Mouse (Mus musculus): Measurements from ENCODE around the gene Sox18. TPM values are rescaled to one million over a fixed set of nuclear protein-coding genes. Genes with fewer than 3 reads are reported as not detected.
A peak's percentile ranks its signal among the peaks of the same experiment; 100 is the strongest.

Gene Sox18
- polyA plus RNA-seq, 1 experiment from 2014 or later: 49.9 TPM

DNA sequence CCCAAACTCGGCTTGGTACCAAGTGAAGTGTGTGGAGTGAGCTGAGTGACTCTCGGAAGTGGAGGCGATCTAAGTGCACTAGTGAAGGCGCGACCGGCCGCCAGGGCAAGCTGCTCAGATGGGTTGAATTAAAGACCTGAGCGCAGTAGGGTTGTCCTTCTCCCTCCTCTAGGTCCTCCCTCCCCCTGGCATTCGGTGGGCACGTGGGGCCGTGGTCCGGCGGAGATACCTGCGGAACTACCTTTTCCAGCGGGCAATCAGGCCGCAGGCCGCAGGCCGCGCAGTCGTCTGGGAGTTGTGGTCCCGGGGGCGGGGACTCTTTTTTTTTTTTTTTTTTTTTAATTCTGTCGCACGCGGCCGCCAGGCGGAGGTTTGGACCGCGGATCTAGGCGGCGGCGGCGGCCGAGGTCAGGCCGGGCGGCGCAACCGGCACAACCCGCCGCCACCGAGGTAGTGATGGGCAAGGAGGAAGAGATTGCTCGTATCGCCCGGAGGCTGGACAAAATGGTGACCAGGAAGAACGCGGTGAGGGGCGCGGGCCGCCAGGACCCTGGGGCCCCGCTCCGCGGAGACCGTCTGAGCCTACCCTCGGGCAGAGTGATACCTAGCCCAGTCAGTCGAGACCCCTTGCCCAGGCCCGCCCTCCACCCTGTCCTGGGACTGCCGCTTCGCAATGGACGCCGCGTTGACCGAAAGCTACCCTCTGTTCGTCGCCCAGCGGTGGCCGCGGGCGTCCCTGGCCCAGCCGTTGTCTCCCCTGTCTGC is 8.7 kb upstream of the Sox18 start, which contains the start of gene Tcea2:
Gene Tcea2 (plus strand): TSS at position 360 of the 765 bp plus-strand sequence.
- H3K9ac ChIP-seq: peak within 1 kb of the TSS; percentile 78
- WGBS: under 1% methylated on average over 67 of the region's 69 CpGs
- peak within 1 kb of the TSS; percentile 71 for H3K4me3 ChIP-seq (replicated peaks)
- ATAC-seq (replicated peaks; ENCODE audit: low FRiP score): peak; percentile 59
- peaks cover 28% of the 10 kb centered on the region for H3K4me1 ChIP-seq
- peak within 1 kb of the TSS; percentile 74 for H3K27ac ChIP-seq
- no peaks in the 10 kb centered on the region for H3K27me3 ChIP-seq
- no peaks in the 10 kb centered on the region for H3K36me3 ChIP-seq
- no peaks in the 10 kb centered on the region for H3K9me3 ChIP-seq (replicated peaks)
- peak within 1 kb of the TSS; percentile 91 for H3K4me2 ChIP-seq

DNA sequence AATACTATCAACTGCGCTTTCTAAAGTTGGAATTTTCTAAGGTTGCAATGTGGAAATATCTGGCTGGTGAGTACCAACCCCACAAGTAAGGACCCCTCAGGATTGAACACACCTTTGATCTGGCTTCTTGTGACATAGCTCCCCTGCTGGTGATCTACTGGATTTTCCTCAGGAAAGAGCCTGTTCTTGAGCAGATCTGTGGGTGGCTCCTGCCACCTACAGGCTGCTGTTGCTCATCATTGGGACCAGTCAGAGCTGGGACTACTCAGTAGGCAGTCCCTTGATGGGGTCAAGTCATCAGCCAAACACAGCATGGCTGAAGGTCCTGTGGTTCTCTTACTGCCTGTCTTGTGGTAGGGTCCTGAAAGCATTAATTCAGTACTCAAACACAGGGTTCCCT is 7.3 kb upstream of the Sox18 start:
- Histone ChIP-seq H3K27me3 (peaks cover 8% of the 10 kb centered on the region), H3K36me3 (no peaks in the 10 kb centered on the region), H3K4me1 (peaks cover 37% of the 10 kb centered on the region), H3K9me3 (replicated peaks) (no peaks in the 10 kb centered on the region), H3K4me2 (no peak overlapping the region), H3K4me3 (replicated peaks) (no peak overlapping the region), H3K27ac (no peak overlapping the region), H3K9ac (no peak overlapping the region)
- peak; percentile 70 for ATAC-seq (replicated peaks; ENCODE audit: low FRiP score)
- 54% methylated on average over 1 of the region's 1 CpGs for WGBS

DNA sequence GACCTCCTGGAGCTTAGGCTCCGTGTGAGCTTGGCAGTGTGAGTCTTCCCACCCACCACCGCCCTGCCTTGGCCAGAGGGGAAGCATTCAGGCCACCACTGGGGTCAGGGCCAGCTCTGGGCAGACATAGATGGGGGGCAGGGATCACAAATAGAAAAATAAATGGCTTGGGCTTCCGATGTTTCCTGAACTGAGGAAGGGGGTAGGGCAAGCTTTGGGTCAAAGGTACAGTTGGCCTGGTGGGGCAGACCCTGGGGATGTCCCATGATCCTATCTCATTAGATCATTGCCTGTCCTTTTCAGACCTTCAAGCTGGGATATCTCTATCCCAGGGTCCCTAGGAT is 6.3 kb upstream of the Sox18 start:
- no peaks in the 10 kb centered on the region for H3K9me3 ChIP-seq (replicated peaks)
- H3K27ac ChIP-seq: peak overlapping the region; percentile 77

DNA sequence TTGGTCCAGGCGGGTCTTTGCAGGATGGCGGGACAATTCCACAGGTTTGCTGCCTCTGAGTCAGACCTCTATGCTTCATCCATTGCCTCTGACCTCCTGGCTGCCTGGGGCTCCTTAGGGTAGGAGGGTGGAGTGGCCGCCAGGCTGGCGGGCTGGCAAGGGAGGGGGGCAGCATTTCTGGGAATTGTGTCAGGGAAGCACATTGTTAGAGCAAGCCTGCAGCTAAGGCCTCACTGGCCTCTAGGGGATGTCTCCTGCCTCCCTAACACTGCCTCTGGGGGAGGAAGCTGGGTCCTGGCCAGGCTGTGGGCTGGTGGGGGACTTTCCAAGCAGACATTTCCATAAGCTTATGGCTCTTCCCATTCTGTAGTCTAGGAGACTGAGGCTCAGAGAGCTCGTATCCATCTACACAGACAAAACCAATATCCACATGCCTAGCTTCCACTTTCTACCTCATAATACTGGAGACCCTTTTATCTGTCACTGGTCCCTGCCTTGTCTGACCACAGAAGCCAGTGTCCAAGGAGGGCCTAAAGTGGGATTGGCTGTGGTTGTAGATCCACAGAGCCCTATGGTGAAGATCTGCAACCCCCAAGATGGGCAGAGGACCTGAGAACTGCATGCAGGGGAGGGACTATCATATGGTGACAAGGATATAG is 5.8 kb upstream of the Sox18 start:
- WGBS: 65% methylated on average over 5 of the region's 5 CpGs
- H3K4me1 ChIP-seq: peaks cover 43% of the 10 kb centered on the region
- ATAC-seq (replicated peaks; ENCODE audit: low FRiP score): no peak
- no peaks in the 10 kb centered on the region for H3K9me3 ChIP-seq (replicated peaks)
- H3K27ac ChIP-seq: peak overlapping the region; percentile 77
- H3K4me3 ChIP-seq (replicated peaks): no peak overlapping the region
- peaks cover 24% of the 10 kb centered on the region for H3K27me3 ChIP-seq
- H3K36me3 ChIP-seq: no peaks in the 10 kb centered on the region
- H3K9ac ChIP-seq: no peak overlapping the region
- H3K4me2 ChIP-seq: no peak overlapping the region

More for the DNA sequence above, 6.3 kb upstream of the Sox18 start:
- Histone ChIP-seq H3K4me3 (replicated peaks) (no peak overlapping the region), H3K27me3 (peaks cover 19% of the 10 kb centered on the region), H3K36me3 (no peaks in the 10 kb centered on the region), H3K4me1 (peaks cover 43% of the 10 kb centered on the region), H3K4me2 (no peak overlapping the region), H3K9ac (no peak overlapping the region)
- 48% methylated on average over 3 of the region's 3 CpGs for WGBS
- no peak for ATAC-seq (replicated peaks; ENCODE audit: low FRiP score)

DNA sequence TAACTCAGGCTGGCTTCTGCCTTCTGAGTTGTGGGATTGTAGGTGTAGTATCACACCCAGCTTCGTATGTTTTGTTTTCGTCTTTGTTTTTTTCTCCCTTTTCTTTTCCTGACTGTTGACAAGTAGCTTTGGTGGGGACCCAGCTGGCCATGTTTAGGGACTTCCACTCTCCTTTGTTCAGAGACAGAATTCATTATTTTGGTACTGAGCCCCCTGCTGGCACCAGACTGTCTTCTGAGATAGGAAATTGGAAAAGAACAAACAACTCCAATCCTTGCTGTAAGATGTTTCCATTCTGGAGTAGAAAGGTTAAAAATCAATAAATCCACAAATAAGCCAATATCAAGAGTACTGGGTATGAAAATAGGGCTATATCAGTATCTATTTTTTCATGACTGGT is 5.0 kb upstream of the Sox18 start:
- Histone ChIP-seq H3K27me3 (peaks cover 32% of the 10 kb centered on the region), H3K36me3 (no peaks in the 10 kb centered on the region), H3K9ac (no peak overlapping the region), H3K4me2 (no peak overlapping the region), H3K9me3 (replicated peaks) (no peaks in the 10 kb centered on the region), H3K27ac (peak overlapping the region; percentile 77), H3K4me1 (peaks cover 46% of the 10 kb centered on the region), H3K4me3 (replicated peaks) (no peak overlapping the region)
- ATAC-seq (replicated peaks; ENCODE audit: low FRiP score): no peak
- WGBS: 44% methylated on average over 2 of the region's 2 CpGs

DNA sequence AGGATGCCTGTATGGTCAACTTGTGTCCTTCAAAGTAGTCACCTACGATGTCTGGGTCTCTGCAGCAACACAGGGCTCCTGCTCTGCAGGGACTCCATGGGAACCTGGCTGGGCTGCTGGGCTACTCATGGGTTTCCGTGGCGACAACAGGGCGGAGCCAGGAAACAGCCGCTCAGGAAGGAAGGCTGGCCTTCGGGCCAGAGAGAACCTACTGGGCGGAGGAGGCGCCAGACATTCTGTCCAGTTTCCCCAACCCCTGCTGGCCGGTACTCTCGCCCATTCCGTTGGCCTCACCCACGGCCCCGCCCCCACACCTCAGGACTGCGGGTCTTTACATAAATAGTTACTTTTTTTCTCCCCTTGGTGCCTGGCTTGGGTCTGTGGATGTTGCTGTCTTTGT is 4.0 kb upstream of the Sox18 start:
- H3K4me3 ChIP-seq (replicated peaks): peak overlapping the region; percentile 31
- H3K27me3 ChIP-seq: peaks cover 41% of the 10 kb centered on the region
- WGBS: 3% methylated on average over 14 of the region's 14 CpGs
- H3K9me3 ChIP-seq (replicated peaks): no peaks in the 10 kb centered on the region
- H3K4me2 ChIP-seq: peak overlapping the region; percentile 55
- H3K4me1 ChIP-seq: peaks cover 47% of the 10 kb centered on the region
- H3K9ac ChIP-seq: 0 out of 2 replicates have a peak overlapping the region, but pooled peaks have one; percentile 18
- peak overlapping the region; percentile 77 for H3K27ac ChIP-seq
- ATAC-seq (replicated peaks; ENCODE audit: low FRiP score): peak; percentile 40
- H3K36me3 ChIP-seq: no peaks in the 10 kb centered on the region

DNA sequence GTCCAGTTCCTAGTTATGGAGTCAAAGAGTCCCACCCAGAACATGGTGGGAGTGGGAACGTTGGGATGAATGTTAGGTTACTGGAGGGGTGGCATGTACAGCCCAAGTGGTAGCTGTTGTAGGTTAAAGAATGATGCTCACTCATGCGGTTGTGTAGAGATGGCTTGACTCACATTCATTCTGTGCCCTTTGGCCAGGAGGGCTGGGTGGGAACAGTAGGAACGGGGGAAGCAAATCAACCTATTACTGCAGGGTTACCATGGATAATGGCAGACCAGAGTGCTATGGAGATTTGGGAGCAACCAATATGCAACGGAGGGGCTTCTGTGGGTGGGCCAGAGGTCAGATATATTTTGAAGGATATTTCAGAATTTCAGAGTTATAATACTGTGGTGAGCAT is 3.5 kb upstream of the Sox18 start:
- Histone ChIP-seq H3K36me3 (no peaks in the 10 kb centered on the region), H3K9ac (no peak overlapping the region), H3K4me1 (peaks cover 52% of the 10 kb centered on the region), H3K9me3 (replicated peaks) (no peaks in the 10 kb centered on the region), H3K27ac (peak overlapping the region; percentile 19; the same call in 1 of the 2 replicates), H3K4me3 (replicated peaks) (no peak overlapping the region), H3K4me2 (no peak overlapping the region; the same call in 1 of the 2 replicates), H3K27me3 (peaks cover 47% of the 10 kb centered on the region)
- ATAC-seq (replicated peaks; ENCODE audit: low FRiP score): no peak
- 77% methylated on average over 4 of the region's 4 CpGs for WGBS

DNA sequence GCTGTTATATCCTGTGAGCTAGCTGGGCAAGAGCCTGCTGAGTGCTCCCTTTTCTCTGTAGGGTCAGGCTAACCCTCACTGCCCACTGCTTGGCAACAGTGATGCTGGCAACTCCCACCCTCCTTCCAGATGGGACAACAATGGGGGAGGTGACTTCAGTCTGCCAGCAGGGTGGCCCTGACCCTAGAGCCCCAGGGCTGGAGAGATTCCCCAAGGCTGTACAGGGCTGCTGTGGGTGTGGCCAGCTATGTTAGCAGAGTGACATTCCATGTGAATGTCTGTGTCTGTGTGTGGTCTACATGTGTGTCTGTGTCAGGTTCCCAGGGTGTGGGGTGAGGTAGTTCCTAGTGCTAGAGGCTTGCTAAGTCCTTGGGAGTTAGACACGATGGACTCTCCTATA is 2.1 kb upstream of the Sox18 start:
- Histone ChIP-seq H3K27ac (no peak overlapping the region), H3K9me3 (replicated peaks) (no peaks in the 10 kb centered on the region), H3K36me3 (no peaks in the 10 kb centered on the region), H3K4me2 (no peak overlapping the region), H3K4me3 (replicated peaks) (no peak overlapping the region), H3K27me3 (peaks cover 61% of the 10 kb centered on the region), H3K9ac (no peak overlapping the region), H3K4me1 (peaks cover 47% of the 10 kb centered on the region)
- no peak for ATAC-seq (replicated peaks; ENCODE audit: low FRiP score)
- WGBS: 48% methylated on average over 1 of the region's 1 CpGs

DNA sequence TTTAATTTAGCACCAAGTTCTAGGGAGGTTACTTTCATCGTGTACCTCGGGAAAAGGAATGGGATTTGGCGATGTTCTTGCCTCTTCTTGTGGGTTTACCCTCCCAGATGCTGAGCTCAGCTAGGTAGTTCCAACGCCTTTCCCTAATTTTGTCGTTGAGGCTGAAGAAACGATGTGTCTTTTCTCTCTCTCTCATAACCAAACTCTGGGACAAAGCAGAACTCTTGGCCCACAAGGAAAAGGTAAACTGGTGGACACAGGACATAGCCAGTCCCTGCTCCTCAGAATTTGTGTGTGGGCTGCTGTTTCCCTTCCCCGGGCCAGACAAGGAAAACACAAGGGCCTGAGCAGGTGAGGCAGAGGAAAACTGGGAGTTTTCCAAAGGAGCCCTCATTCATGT is 544 bp upstream of the Sox18 start:
- 27% methylated on average over 7 of the region's 7 CpGs for WGBS
- peak overlapping the region; percentile 84 for H3K4me2 ChIP-seq
- no peaks in the 10 kb centered on the region for H3K36me3 ChIP-seq
- H3K4me3 ChIP-seq (replicated peaks): no peak overlapping the region
- peaks cover 47% of the 10 kb centered on the region for H3K4me1 ChIP-seq
- no peak overlapping the region for H3K27ac ChIP-seq
- ATAC-seq (replicated peaks; ENCODE audit: low FRiP score): no peak
- no peak overlapping the region; the same call in 1 of the 2 replicates for H3K9ac ChIP-seq
- H3K9me3 ChIP-seq (replicated peaks): no peaks in the 10 kb centered on the region
- H3K27me3 ChIP-seq: peaks cover 70% of the 10 kb centered on the region

DNA sequence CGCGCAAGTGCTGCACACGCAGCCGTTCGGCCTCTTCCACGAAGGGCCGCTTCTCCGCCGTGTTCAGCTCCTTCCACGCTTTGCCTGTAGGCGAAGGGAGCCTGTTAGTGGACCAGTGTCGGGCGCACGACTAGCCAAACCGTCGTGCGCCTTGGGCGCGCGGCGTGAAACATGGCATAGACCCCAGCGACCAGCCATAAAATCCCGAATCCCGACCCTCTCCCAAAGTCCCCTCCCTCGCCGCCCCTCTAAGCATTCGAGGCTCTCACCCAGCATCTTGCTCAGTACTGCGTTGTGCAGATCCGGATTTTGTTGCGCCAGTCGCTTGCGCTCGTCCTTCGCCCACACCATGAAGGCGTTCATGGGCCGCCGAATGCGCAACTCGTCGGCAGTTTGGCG is 528 bp downstream of the Sox18 start:
- H3K27ac ChIP-seq: peak overlapping the region; percentile 39; the same call in 1 of the 2 replicates
- peaks cover 43% of the 10 kb centered on the region for H3K4me1 ChIP-seq
- no peaks in the 10 kb centered on the region for H3K36me3 ChIP-seq
- H3K9ac ChIP-seq: peak overlapping the region; percentile 49
- WGBS: 1% methylated on average over 41 of the region's 41 CpGs
- peak overlapping the region; percentile 55 for H3K4me3 ChIP-seq (replicated peaks)
- ATAC-seq (replicated peaks; ENCODE audit: low FRiP score): no peak
- H3K4me2 ChIP-seq: peak overlapping the region; percentile 84
- H3K9me3 ChIP-seq (replicated peaks): no peaks in the 10 kb centered on the region
- peaks cover 70% of the 10 kb centered on the region for H3K27me3 ChIP-seq

DNA sequence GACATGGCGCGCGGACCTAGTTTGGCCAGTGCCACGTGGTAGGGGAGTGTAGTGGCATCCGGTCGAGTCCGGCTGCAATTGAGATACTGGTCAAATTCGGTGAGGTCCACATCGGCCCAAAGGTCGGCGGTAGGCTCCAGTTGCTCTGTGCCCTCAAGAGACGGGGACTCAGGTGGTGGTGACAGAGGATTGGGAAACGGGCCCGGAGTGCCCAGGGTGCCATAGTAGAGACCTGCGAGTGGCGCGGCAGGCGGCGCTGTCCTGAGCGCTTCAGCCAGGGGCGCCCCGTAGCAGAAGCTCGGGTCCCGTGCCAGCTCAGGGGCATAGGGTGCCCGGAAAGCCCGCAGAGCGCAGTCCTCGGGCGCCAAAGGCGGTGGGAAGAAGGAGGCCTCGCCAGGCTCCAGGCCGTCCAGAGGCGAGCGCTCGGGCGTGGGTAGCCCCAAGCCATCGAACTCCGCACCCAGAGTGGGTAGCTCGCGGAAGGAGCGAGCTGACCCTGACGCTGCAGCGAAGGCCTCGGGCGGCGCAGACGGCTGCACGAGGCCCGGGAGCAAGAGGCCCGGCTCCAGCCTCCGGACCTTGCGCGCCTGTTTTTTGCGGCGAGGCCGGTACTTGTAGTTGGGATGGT is 1.0 kb downstream of the Sox18 start:
- Histone ChIP-seq H3K9ac (peak overlapping the region; percentile 49), H3K4me2 (peak overlapping the region; percentile 84), H3K27ac (peak overlapping the region; percentile 39; the same call in 1 of the 2 replicates), H3K36me3 (no peaks in the 10 kb centered on the region), H3K4me1 (peaks cover 37% of the 10 kb centered on the region), H3K27me3 (peaks cover 70% of the 10 kb centered on the region), H3K9me3 (replicated peaks) (no peaks in the 10 kb centered on the region), H3K4me3 (replicated peaks) (peak overlapping the region; percentile 55)
- peak; percentile 30; the same call in 1 of the 2 replicates for ATAC-seq (replicated peaks; ENCODE audit: low FRiP score)
- 3% methylated on average over 56 of the region's 56 CpGs for WGBS

DNA sequence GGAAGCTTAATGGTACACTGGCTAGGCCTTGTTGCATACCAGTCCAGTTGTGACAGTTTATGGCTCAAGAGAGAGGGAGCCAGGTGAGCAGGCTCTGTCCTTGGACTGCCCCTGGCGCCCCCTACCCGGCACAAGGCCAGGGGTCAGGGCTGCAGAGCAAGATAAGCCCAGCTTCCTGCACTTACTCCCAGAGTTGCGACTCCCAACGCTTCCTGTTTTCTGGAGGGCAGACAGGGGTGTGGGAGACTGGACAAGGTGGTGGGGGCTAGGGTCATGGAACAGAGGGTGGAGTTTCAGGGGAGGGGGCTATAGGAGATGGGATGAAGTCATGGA is 8.2 kb downstream of the Sox18 start:
- Histone ChIP-seq H3K4me3 (replicated peaks) (no peak overlapping the region), H3K9ac (no peak overlapping the region), H3K4me1 (peaks cover 16% of the 10 kb centered on the region), H3K9me3 (replicated peaks) (no peaks in the 10 kb centered on the region), H3K27me3 (peaks cover 7% of the 10 kb centered on the region), H3K27ac (peak overlapping the region; percentile 81), H3K4me2 (no peak overlapping the region), H3K36me3 (no peaks in the 10 kb centered on the region)
- 24% methylated on average over 4 of the region's 4 CpGs for whole genome bisulfite sequencing
- peak; percentile 36; the same call in 1 of the 2 replicates for ATAC-seq (replicated peaks; ENCODE audit: low FRiP score)
